Mouse (Mus musculus): ENCODE measurements around the gene Sugt1.

GRCm38 (mm10) chr14:79658748-79659508, 71.4 kb downstream of the Sugt1 start:
- TF ChIP-seq CHD2 (IDR thresholded peaks at IDR 0.05; ENCODE audit: low read depth, low read length) (no peak), MAFK (IDR thresholded peaks at IDR 0.05; ENCODE audit: insufficient read depth, low read depth, low read length) (no peak)

All from ES-E14 (cell line).